Mouse (Mus musculus) adipocyte (in vitro differentiated cells): ENCODE measurements around the gene Arl6.

ENCODE experiments used
- DNase-seq: peaks from one replicate; pipeline ENCODE4 v3.0.0-alpha.2; 2016; ENCODE audit warnings: low spot score

Gene Arl6

DNA sequence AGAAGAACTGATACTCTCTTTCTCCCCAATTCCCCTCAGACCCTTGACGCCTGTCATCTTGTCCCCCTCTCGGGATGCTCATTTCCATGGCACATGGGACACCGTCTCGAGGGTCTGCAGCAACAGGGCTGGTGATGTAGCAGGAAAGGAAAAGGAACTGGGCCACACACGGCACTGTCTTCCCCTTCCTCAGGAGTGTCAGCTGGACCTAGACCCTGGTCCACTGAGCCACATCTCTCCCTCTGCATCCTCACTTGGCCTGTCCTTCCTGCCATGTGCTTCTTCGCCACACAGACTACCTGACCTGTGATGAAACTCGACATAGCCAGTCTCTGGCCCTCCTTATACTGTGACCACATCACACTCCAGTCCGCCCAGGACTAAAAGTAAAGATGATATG lies 52.3 kb downstream of the Arl6 start:
- no peak for DNase-seq

DNA sequence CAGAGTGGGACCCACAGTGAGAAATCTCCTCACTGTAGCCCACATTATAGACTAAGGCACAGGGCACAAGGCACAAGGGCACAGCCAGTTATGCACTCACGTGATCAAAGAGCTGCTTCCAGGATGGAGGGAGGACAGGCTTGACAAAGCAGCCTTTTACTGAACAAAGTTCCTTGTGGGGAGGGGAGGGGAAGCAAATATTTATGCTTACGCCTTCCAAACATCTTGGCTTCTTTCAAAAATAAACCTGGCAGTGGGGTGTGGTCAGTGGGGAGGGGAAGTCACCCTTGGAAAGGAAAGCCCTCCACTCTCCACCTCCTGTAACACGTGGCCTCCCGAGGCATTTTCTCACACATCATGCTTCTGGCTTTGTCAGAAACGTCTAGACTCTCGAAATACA lies 52.9 kb downstream of the Arl6 start:
- DNase-seq, result peak; percentile 22

DNA sequence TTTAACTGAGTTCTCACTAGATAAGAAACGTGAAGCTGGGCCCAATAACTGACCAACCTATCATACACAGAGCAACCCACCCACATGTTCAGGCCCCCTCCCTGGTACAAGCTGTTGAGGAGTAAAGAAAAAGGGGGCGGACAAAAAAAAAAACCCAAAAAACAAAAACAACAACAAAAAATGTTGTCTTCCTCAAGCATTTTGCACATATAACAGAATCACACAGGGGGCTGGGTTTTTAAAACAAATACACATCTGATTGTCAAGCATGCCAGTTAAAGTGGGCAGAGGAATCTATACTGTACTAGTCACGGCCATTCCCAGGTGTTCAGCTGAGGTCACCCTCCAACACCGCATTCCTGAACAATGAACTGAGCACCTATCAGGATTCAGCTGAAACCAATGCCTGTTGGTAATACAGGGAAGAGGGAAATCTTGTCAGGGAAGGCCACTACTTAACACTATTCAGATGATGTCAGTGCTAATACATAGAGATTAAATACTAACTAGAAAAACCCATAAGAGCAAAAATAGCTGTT lies 53.4 kb downstream of the Arl6 start:
- no peak for DNase-seq

DNA sequence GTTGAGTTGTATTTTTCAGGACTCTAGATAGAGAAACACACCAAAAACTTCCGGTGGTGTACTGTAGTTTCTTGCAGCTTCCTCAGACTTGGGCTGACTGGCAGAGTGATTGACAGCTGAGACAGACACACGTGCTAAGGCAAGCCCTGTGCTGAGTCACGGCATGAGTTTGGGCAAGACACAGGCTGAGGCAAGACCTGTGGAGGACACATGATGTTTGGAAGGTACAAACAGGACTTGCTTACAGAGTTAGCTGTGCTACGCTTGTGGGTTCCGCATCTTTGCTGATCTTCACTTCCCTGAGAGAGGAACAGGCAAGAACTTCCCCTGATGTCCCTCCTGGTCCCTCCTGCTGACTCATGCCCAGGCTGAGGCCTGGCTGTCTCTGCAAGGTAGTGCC lies 55.7 kb downstream of the Arl6 start:
- peak; percentile 28 for DNase-seq

DNA sequence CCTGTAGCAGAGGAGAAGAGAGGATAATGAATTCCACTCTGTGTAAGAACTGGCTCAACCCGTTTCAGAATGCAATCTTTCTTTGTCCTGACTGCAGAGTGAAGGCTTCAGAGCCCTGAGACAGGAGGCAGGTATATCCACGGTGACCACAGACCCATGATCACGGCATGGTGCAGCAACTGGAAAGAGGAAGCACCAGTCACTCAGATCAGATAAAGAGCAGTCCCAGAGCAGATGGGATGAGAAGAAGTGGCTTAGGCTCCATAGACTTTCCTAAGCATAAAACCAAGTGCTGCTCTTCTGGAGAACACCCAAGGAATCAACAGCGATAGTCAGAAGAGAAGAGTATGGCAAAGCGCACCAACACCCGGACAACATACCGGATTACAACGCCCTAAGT lies 60.0 kb downstream of the Arl6 start:
- DNase-seq, result no peak

DNA sequence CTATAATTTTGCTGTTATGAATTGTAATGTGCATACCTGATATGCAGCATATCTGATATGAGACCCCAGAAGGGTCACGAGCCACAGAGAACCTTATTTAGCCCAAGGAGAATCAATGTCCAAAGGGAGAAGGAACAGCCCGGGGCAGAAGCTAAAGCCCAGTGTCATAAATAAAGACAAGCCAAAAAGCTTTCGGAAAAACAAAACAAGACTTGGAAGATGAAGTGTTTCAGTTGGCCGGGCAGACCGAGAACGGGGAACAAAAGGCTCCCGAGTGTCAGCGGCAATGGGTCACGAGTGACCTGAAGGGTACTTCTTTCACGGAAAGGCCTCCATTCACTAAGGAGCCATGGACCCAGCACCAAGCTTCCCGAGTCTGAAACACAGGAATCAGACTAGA lies 65.2 kb downstream of the Arl6 start:
- no peak for DNase-seq

- DNase-seq, result peak; percentile 19
Observed at GRCm38 (mm10) chr16:59572685-59573084, 66.5 kb downstream of the Arl6 start.

DNA sequence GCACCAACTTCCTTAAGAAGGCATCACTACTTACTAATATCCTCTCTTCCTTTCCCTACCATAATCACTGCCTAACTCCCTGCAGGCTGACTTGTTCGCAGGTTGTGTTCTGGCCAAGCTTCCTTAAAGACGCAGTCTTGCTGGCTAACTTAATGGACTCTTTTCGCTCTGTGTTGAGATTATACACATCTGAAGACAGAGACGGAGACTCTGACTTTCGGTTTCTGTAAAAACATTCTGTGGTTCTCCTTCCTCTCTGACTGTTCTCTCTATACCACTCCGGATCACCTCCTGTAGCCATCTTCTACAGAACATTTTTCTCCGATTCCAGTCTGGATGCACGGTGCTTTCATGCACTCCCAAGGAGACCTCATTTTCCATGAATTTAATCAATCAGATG lies 68.4 kb downstream of the Arl6 start:
- DNase-seq, result no peak

GRCm38 (mm10) chr16:59569837-59570236 lies 69.4 kb downstream of the Arl6 start:
- DNase-seq, result no peak

DNA sequence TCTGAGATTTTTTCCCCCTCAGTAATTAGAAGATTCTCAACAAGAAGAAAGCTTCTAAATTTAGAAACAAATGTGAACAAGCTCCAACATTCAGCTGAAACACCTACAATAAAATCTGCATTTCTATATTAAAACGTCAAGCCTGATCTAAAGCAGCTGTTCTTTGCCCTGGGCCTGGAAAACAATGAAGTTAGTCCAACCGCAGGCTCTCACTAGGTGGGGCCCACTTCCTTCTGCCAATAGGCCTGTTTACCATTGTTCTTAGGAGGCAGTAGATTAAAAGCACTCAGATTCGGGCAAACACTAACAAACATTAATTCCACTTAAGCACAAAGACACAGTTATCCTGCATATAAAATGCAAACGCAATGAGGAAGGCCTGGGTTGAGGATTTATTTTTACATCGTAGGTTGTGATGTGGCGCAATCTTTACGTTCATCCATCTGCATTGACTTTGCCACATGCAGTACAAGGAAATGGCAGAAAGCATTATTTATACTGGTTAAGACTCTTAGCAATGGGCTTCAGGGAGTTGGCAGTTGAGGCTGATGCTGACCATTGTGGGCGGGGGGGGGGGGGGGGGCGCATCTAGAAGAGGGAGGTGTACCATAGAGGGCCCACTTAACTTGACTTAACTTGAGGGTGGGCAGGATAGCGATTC lies 71.3 kb downstream of the Arl6 start:
- no peak for DNase-seq

- DNase-seq, result no peak
Observed at GRCm38 (mm10) chr16:59566437-59566836, 72.8 kb downstream of the Arl6 start.

- no peak for DNase-seq
Observed at GRCm38 (mm10) chr16:59565631-59566030, 73.6 kb downstream of the Arl6 start.

- DNase-seq, result no peak
Observed at GRCm38 (mm10) chr16:59564025-59564424, 75.2 kb downstream of the Arl6 start.
